Mouse (Mus musculus) MEL (cell line): Measurements from ENCODE around the gene Gm49322.

Experiments
- BHLHE40 ChIP-seq: IDR thresholded peaks from 2 replicates; pipeline ENCODE4 v1.6.1; 2012; ENCODE audit warnings: low read depth, mild to moderate bottlenecking, inconsistent platforms, low read length, improper control_type of control experiment, borderline replicate concordance
- CTCF ChIP-seq, 3 experiments: IDR thresholded peaks in 2 of 3; conservative IDR thresholded peaks in 1 of 3; 2 replicates each; pipeline ENCODE4 v1.5.1; 2011 to 2012; ENCODE audit warnings: low read length in 3 of 3, low read depth in 2 of 3, mild to moderate bottlenecking in 2 of 3, improper control_type of control experiment in 1 of 3, inconsistent platforms in 1 of 3, mixed read lengths in 1 of 3, moderate library complexity in 1 of 3; ENCODE audit not compliant: control insufficient read depth in 1 of 3, insufficient read depth in 1 of 3, poor library complexity in 1 of 3, severe bottlenecking in 1 of 3
- EP300 ChIP-seq, 2 experiments: IDR thresholded peaks; 2 replicates each; pipeline ENCODE4 v1.6.1; 2011; ENCODE audit warnings: improper control_type of control experiment in 2 of 2, low read length in 2 of 2, low read depth in 1 of 2, mild to moderate bottlenecking in 1 of 2
- GABPA ChIP-seq: IDR thresholded peaks from 2 replicates; pipeline ENCODE4 v1.6.1; 2012; ENCODE audit warnings: low read depth, mild to moderate bottlenecking, inconsistent platforms, low read length, improper control_type of control experiment, moderate library complexity
- GATA1 ChIP-seq: IDR thresholded peaks from 2 replicates; pipeline ENCODE4 v1.6.1; 2011; ENCODE audit warnings: low read depth, low read length, improper control_type of control experiment
- HCFC1 ChIP-seq: IDR thresholded peaks from 2 replicates; pipeline ENCODE4 v1.6.1; 2012; ENCODE audit warnings: low read depth, mild to moderate bottlenecking, inconsistent platforms, low read length, improper control_type of control experiment, moderate library complexity
- NELFE ChIP-seq: IDR thresholded peaks from 2 replicates; pipeline ENCODE4 v1.6.1; 2011; ENCODE audit warnings: low read depth, low read length, improper control_type of control experiment
- NRF1 ChIP-seq: IDR thresholded peaks from 2 replicates; pipeline ENCODE4 v1.6.1; 2014; ENCODE audit warnings: low read depth, mild to moderate bottlenecking, inconsistent platforms, low read length, improper control_type of control experiment, moderate library complexity; ENCODE audit not compliant: poor library complexity, insufficient read depth, severe bottlenecking
- POLR2A ChIP-seq, 2 experiments: IDR thresholded peaks; 2 replicates each; pipeline ENCODE4 v1.6.1; 2011 to 2012; ENCODE audit warnings: low read length in 2 of 2, mild to moderate bottlenecking in 2 of 2, control low read depth in 1 of 2, improper control_type of control experiment in 1 of 2, low read depth in 1 of 2, moderate library complexity in 1 of 2; ENCODE audit not compliant: control insufficient read depth in 1 of 2, insufficient read depth in 1 of 2, poor library complexity in 1 of 2
- RCOR1 ChIP-seq: IDR thresholded peaks from 2 replicates; pipeline ENCODE4 v1.6.1; 2012; ENCODE audit warnings: low read depth, mild to moderate bottlenecking, inconsistent platforms, low read length, improper control_type of control experiment
- SIN3A ChIP-seq: IDR thresholded peaks from 2 replicates; pipeline ENCODE4 v1.6.1; 2012; ENCODE audit warnings: low read length, improper control_type of control experiment, inconsistent platforms
- TAL1 ChIP-seq: IDR thresholded peaks from 2 replicates; pipeline ENCODE4 v1.6.1; 2012; ENCODE audit warnings: mild to moderate bottlenecking, inconsistent platforms, low read length, moderate library complexity, mixed read lengths
- USF1 ChIP-seq: IDR thresholded peaks from 2 replicates; pipeline ENCODE4 v1.6.1; 2014; ENCODE audit warnings: low read depth, mild to moderate bottlenecking, inconsistent platforms, low read length, improper control_type of control experiment, moderate library complexity
- ZC3H11A ChIP-seq: IDR thresholded peaks from 2 replicates; pipeline ENCODE4 v1.6.1; 2012; ENCODE audit warnings: low read depth, mild to moderate bottlenecking, inconsistent platforms, low read length, improper control_type of control experiment

GRCm38 (mm10) chr10:80627685-80628084, 21.9 kb downstream of the Gm49322 start:
- TF ChIP-seq POLR2A (IDR thresholded peaks at IDR 0.05; ENCODE audit: control insufficient read depth in 1 of 2, insufficient read depth in 1 of 2, low read depth in 1 of 2, low read length in 2 of 2, poor library complexity in 1 of 2) (no peak), CTCF (IDR thresholded peaks at IDR 0.05 in 2 of 3, conservative IDR thresholded peaks at IDR 0.05 in 1 of 3; ENCODE audit: control insufficient read depth in 1 of 3, insufficient read depth in 1 of 3, low read depth in 2 of 3, low read length in 3 of 3, poor library complexity in 1 of 3, severe bottlenecking in 1 of 3) (no peak), SIN3A (no peak), BHLHE40 (no peak), EP300 (IDR thresholded peaks at IDR 0.05; ENCODE audit: low read depth in 1 of 2, low read length in 2 of 2) (no peak), RCOR1 (no peak), GATA1 (no peak), TAL1 (no peak), ZC3H11A (no peak), HCFC1 (no peak), USF1 (no peak), NELFE (no peak), NRF1 (no peak), GABPA (no peak)
